Mouse (Mus musculus) gastrocnemius, adult 18-20 months (tissue): ENCODE results near the gene Csnk1e. TPM values are rescaled to one million over a fixed set of nuclear protein-coding genes. Genes with fewer than 3 reads are reported as not detected.
A peak's percentile ranks its signal among the peaks of the same experiment; 100 is the strongest.

Experiments
- DNase-seq: peaks from one replicate; pipeline ENCODE4 v3.0.0; 2021; ENCODE audit warnings: low spot score
- total RNA-seq, 2 experiments: library from RNA; stranded (reverse); gene quantifications; 2 replicates each; pipeline ENCODE4 v1.2.3; 2021

Csnk1e gene
- total RNA-seq, 2 experiments from 2014 or later: 45.4 to 48.0 TPM

DNA sequence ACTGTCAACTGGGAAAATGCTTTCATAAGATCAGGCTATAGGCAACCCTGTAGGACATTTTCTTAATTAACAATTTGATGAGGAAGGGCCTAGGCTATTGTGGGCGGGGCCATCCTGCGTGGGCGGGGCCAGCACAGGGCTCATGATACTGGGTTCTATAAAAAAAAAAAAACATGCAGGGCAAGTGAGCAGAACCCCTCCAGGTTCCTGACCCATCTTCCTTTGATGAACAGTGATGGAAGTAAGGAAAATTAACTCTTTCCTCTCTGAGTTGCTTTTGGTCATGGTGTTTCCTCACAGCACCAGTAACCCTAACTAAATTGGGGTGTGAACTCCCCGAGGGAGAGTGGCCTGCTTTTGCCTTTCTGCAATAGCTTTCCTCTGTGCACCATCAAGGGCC, 26.8 kb downstream of the Csnk1e start:
- DNase-seq: no peak

DNA sequence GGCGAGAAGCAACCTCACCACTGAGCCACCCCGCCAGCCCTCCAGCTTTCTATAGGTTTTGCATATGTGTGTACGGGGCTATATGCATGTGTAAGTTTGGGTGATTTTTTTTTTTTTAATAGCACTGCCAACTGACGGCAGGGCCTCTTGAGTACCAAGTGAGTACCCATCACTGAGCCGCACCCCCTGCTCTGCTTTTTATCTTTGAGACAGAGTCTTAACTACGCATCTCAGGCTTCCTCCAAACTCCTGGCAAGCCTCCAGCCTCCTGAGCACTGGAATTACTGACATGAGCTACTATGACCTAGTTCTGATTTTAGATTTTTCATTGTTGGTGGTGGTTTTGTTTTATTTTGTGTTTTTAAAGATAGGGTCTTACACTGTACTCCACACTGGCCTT, 27.9 kb downstream of the Csnk1e start:
- DNase-seq: no peak

DNA sequence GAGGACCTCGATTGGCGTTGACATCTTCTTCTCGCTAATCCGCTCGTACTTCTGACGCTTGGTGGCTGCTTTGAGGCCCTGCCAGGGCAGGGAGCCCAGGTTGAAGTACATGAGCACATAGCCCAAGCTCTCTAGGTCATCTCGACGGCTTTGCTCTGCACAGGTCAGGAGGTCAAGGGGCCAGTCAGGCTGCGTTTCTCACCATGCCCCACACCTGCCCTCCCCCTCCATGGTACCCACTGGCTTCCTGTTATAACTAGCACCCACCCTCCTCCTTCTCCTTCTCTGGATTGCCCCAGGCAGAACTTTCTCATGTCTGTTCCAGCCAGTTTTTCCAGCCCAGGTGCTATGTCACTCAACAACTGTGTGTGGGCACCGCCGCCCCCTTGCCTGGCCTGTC, 29.9 kb downstream of the Csnk1e start:
- no peak for DNase-seq

DNA sequence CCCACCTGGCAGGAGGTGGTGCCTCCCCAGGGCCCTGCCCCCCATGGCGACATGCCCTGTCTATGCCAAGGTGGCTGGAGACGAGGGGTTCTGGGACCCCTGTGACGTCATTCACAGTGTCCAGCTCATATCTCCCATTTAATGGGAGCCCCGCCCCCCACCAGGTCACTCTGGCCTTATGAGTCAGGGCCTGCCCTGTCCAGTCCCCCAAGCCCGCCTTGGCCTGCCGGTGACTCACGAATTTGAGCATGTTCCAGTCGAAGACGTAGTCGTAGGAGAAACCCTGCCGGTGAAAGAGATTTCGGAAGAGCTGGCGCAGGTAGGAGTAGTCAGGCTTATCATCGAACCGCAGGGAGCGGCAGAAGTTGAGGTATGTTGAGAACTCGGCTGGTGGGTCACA, 30.8 kb downstream of the Csnk1e start:
- DNase-seq: no peak

DNA sequence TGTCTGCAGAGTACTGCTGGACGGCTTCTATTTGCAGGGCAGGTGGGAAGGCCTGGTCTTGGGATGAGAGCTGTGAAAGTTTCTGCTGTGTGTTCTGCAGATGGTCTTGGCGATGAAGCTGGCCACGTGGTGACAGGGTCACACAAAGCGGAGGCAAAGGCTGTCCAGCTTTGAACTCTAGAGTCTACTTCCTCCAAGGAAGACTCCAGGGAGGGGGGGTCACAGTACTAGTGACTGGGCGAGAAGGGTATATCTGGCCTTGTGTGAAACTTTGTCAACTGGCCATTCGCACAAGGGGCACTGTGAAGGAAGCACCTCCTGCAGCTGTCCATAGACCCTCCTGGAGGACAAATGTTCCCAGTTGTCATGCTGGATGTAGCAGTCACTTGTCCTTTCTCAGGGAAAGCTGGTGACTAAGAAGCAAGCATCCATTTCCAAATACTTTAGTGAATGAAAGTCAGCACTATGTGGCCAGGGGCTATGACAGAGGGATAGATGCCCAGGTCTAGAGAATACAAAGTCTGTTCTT, 32.6 kb downstream of the Csnk1e start:
- DNase-seq: no peak

DNA sequence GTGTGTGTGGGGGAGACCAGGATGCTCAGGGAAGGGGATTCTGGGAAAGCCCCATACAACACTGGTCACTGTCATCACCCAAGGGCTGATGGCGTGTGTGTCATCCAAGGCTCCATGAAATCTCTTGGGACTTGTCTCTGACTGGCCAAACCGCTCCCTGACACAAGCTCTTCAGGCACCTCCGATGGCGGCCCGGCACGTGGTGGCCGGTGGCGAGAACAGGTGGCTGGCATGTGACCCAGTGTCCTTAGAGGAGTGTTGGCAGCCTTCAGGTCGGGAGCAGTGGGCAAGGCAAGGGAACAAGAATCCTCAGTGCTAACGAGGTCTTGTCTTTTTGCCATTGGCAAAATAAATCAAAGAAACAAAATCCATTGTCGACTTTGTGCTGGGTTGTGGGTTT, 36.7 kb downstream of the Csnk1e start:
- DNase-seq: peak; percentile 59

DNA sequence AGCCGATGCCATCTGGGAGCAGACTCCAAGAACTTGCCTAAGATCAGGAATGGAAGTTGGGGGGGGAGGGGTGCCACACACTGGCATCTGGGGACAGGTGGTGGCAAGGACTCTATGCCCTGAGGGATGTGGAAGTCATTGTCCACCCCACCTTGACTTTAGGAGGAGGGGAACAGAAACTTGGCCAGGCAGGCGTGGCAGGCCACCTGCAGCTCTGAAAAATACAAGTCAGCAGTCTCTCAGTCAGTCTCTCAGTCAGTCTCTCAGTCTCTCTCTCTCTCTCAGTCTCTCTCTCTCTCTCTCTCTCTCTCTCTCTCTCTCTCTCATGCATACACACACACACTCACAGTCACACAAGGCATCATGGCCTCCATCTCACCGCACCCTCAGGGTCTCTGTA, 37.1 kb downstream of the Csnk1e start:
- no peak for DNase-seq

DNA sequence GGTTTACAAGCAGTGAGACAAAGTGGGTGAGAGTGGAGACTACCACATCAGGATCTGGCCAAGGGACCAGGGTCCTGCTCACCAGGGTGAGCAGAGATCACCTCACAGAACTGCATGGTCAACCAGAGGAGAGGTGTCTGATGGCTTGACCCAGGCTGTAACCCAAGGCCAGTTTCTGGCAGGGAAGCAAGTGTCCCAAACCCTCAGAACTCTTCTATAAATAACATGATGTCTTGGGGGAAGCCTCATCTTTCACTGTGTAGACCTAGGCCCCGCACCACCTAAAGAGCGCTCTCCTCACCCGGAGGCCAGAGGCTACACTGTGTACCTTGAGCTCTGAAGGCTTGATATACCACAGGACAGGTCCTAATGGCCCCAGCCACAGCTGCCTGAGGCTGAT, 38.0 kb downstream of the Csnk1e start:
- DNase-seq: peak; percentile 77

DNA sequence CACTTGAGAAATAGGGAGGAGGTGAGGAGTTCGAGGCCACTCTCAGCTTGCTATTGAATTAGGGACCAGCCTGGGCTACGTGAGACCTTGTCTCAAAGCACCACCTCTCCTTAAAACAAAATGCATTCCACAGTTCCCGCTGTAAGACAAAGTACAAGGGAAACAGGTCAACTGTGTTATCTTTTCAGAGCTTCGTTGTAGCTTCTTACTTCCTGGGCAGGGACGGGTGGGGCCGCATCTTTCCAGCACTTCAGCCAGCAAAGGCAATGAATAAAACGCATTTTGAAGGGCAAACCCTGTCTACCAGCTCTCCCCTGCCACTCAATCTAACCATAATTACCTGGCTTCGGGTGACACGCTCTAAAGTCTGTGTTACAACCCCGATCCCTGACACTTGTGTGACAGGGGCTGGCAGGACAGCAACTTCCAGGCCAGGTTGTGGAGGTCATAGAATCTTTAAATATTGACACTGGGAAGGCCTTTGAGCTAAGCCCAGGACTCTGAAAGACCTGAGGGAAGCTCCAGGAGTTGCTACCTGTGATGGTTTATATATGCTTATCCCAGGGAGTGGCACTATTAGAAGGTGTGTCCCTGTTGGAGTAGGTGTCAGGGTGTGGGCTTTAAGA, 38.8 kb downstream of the Csnk1e start:
- DNase-seq: no peak

DNA sequence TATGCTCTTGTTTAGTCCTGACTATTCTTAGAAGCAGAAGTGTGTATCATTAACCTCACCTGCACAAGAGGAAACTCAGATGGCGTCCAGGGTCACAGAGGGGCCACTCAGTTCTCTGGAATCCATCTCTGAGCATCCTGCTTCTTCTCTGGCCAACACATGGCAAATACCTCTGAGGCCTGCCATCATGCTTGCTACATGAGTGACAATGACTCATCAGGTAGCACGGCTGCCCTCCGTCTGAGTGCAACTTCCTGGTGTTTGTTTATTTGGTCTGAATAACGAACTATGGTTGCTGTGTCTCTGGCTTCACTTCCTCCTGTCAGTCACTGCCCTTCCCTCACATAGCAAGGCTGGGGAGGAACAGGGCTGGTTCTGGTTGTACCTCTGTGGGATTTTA, 40.9 kb downstream of the Csnk1e start:
- no peak for DNase-seq

DNA sequence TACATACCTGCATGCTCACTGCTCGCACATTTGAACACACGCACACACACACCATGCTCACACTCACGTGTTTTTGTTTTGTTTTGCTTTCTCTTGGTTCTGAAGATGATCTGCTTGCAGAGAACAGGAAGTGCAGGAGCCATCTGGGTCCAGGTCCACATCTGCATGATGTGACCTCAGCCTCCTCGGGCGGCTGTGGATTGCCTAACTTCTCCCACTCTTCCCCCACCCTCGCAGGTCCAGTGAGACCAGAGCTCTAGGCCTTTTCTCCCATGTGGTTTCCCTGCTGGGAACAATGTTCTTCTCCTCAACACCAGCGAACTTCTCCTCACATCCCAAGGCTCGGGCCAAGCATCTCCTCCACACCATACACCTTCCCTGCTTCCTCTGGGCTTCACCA, 41.6 kb downstream of the Csnk1e start:
- DNase-seq: peak; percentile 55

DNA sequence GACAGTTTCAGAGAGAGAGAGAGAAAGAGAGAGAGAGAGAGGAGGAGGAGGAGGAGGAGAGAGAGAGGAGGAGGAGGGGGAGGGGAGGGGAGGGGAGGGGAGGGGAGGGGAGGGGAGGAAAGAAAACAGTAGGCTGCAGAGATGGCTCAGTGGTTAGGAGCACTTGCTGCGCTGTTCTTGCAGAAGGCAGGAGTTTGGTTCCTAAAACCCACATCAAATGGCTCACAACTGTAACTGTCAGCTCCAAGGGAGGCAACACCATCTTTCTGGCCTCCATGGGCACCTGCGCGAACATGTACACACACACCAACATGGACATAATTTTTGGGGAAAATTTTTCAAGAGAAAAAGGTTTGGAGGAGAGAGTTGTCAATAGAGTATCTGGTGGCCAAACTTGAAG, 42.2 kb downstream of the Csnk1e start:
- DNase-seq: no peak

DNA sequence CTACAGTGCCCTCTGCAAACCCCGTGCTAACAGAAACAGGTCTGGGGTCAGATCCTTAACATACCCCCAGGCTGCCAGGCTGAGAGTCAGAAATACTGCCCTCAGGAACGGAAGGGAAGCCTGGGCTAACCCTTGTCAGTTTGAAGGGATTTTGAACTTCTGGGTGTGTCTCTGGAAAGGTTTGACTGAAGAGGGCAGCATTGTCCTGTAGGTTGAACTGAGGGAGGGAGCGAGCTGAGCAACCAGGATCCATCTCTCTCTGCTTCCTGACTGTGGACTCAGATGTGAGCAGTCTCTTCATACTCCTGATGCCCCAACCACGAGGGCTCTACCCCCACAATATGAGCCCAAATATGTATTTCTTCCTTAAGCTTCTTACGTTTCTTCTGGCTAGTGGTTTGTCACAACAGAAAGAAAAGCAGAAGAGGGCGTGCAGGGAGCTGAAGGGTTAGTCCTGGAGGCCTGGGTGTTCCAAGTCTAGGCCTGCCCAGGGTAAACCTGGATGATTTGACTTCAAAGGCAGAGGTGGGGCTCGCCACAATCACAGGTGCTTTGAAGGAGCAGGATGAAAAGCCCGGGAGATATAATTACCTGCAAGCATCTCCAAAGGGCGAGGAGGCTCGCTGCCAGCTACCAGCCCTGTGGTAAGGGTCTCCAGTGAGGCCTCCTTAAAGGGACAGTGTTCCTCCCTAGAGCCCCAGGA, 43.9 kb downstream of the Csnk1e start:
- DNase-seq: no peak

DNA sequence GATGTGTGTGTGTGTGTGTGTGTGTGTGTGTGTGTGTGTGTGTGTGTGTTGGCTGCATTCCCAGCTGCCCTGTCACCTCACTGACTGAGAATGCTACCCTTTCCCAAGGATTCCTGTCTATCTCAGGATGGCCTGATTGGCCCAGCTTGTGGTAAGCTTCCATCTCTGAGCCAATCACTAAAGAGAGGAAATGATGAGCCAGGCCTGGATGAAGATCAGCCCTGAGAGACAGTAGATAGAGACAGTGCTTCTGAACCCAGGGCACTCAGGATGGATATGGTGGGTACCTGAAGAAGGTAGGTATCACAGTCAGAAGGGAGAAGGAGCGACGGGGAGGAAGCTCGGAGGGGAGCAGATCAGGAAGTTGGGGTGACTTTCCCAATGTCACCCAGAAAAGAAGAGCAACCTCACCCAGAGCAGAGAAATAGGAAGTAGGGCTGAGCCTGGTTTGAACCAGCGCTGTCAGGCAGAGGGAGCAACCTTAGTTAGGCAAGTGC, 46.2 kb downstream of the Csnk1e start:
- DNase-seq: no peak

DNA sequence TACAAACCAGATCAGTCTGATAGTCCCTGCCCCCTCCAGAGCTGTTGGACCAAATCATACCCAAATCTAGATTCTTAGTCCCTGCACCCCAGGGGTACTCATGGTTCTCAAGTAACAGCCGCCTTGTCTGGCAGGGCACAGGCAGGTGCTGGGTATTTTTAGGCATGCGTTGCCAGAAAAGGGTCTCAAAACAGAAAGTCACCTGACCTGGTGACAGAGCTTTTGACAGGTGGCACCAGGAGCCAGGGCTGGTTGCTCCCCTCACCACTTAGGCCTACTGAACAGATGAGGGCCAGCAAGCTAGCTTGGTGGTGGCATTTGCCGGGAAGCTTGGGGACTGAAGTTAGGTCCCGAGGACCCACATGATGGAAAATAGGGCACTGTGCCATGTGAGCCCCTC, 48.8 kb downstream of the Csnk1e start:
- DNase-seq: no peak

DNA sequence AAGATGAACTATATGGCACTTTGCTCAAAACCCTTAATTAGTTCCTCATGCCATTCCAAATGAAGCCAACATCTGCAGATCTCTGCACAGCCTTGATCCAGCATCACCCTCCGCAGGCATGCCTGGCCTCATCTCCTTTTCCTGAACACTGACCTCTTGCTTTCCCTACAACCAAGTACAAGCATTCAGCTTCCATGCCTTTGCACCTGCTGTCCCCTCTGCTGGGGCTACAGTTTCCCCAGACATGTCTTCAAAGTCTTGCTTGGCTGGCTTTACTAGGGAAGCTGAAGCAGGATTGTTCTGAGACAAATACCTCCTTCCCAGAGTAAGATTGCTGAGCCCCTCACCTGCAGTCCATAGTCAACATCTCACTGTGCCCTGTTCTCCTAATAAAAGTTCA, 51.1 kb downstream of the Csnk1e start:
- no peak for DNase-seq

DNA sequence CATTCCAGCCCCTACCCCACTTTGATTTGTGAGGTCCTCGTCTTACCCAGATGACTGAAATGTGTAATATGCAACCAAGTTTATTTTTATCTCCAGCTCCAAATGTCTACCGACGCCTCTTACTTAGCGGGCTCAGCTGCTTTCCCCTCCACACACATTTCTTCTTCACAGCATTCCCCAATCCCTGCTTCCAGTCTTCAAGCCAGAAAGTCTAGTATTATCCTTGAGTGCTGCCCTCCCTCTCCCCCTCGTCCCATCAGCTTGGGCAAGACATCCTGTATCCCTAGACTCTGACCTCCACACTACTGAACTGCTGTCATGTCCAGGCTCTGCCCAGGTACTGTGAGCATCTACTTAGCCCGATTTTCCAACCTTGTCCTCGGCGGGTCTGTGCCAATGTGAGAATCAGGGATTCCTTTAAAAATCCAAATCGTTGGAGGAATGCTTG, 51.6 kb downstream of the Csnk1e start:
- no peak for DNase-seq

DNA sequence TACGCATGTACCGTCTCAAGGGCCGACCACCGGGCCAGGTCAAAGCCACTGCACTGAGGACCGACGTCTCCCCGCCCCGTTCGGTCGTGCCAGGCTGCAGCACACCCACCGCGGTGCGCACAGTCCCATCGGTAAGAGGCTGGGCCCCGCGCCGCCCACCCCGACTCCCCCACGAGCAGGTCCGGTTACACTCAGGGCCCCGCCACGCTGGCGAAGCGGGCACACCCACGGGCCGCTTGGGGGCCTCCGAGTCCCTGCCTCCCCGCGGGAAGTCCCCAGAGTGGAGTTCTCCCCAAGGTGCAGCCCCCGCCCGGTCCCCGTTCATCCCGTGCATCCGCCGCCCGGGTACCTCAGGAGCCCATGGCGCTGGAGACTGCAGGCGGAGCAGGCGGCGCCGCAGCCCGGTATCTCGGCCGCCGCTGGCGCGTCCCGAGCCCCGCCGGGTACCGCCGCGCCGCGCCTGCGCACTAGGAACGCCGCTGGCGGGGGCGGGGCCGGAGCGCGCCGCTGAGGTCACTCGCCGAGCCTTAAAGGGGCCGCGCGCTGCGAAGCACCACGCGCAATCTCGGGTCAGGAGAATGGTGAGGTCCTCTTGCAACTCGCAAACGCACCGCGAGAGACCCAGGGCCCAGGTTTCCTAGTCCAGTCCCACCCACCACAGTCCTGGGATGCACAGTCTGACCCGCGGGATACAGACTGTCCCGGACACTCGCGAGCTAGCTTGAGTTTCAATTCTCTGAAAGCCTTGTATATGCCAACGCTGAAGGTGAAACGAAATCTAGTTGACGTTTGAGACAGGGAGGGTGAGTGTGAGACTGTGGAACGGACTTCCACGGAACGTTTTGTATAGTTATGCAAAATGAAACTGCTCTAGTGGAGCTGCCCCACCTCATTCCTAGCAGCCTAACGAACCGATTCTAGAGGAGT, 52.3 kb downstream of the Csnk1e start, which contains the start of gene Tmem184b:
Gene Tmem184b (minus strand): TSS at position 734 of the 927 bp plus-strand sequence.
- DNase-seq: peak; percentile 84

DNA sequence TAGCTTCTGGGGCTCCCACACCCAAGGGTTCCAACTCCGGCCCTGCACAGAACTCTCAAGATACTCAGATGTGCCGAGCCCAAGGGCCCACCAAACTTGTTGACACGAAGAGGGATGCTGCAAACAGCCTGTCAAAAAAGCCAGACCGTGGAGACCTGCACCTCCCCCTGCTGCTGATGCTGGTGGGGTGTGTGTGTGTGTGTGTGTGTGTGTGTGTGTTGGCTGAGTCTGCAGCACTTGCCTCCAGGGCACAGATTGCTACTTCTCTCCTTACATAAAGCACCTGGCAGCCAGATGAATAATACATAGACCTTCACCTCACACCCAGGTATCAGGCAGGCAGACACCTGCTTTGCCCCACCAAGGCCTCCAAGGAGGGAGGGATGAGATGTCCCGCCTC, 53.2 kb downstream of the Csnk1e start:
- no peak for DNase-seq

DNA sequence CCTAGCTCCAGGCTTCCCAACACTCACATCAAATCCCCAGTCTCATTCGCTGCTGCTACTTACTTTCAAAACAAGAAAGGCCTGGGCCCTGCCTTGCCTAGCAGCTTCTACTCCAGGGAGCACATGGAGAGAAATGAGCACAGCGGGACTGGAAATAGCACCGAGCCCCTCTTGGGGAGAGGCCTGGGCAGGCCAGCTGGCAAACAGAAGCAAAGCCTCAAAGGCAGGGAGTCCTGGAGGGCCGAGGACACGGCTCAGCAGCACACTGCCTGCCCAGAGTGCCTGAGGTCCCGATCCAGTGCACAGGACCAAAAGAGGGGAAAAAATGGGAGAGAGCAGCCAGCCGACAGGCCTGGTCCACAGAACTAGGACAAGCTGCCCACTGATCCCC, 54.4 kb downstream of the Csnk1e start:
- DNase-seq: peak; percentile 58

DNA sequence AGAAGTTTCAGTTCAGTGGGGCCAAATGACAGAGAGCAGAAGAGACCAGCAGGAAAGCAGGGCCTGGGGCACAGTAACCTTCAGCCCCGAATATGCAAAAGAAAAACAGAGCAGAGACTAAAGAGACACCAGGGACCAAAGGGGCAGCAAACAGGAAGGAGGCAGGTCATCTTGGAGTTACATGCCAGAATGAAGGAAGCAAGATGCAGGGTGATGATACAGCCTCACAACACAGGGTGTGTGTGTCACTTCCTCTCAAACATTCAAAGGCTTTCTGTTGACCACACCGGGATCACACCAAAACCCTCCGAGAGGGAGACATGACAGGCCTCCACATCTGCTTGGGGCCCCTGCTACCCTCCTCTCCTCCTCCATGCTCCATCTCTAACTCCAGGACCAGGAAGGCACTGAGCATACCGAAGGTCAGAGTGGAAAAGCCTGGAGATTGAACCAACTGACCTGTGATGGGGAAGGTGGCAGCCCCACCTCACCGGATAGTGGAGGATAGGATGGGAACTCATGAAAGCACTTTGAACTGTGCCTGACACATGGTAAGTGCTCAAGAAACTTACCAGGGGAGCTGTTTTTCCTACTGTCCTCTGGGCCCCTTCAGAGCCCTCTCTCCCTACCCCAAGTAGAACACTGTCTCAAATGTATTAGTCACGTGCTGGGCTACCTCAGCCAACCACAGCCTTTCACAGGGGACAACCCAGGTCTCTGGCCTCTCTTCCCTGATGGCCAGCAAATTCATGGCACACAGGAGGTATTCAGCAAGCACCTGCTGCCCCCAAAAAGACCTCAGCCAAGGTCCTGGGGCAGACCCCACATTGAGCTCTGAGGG, 55.0 kb downstream of the Csnk1e start:
- no peak for DNase-seq
